Mouse (Mus musculus) lung, embryonic 15.5 days (tissue): ENCODE results near the gene Crtc3. TPM values are rescaled to one million over a fixed set of nuclear protein-coding genes. Genes with fewer than 3 reads are reported as not detected.

Experiments
- ATAC-seq: fragments of 200-750 bp; cut with Nextera tagmentation; 2 replicates; pipeline ENCODE4 v1.8.0; 2017; ENCODE audit warnings: moderate number of reproducible peaks, borderline replicate concordance; ENCODE audit not compliant: low FRiP score, low TSS enrichment; ENCODE audit errors: extremely low read depth
- H3K27ac ChIP-seq: fragments of 300-500 bp; sonication (generic); 2 replicates; pipeline ENCODE4 v1.5.1; 2015; ENCODE audit warnings: moderate library complexity, mild to moderate bottlenecking, inconsistent platforms
- H3K27me3 ChIP-seq: fragments of 300-500 bp; sonication (generic); 2 replicates; pipeline ENCODE4 v1.6.1; 2015; ENCODE audit warnings: inconsistent platforms
- H3K36me3 ChIP-seq: fragments of 300-500 bp; sonication (generic); 2 replicates; pipeline ENCODE4 v1.6.1; 2015; ENCODE audit warnings: inconsistent platforms
- H3K4me1 ChIP-seq: fragments of 300-500 bp; sonication (generic); 2 replicates; pipeline ENCODE4 v1.6.1; 2015; ENCODE audit warnings: inconsistent platforms
- H3K4me2 ChIP-seq: fragments of 300-500 bp; sonication (generic); 2 replicates; pipeline ENCODE4 v1.6.1; 2015; ENCODE audit warnings: inconsistent platforms, mild to moderate bottlenecking, moderate library complexity
- H3K4me3 ChIP-seq: fragments of 300-500 bp; sonication (generic); 2 replicates; pipeline ENCODE4 v1.5.1; 2015; ENCODE audit warnings: mild to moderate bottlenecking, inconsistent platforms
- H3K9ac ChIP-seq: fragments of 300-500 bp; sonication (generic); 2 replicates; pipeline ENCODE4 v1.6.1; 2015; ENCODE audit warnings: inconsistent platforms
- H3K9me3 ChIP-seq: fragments of 300-500 bp; sonication (generic); 2 replicates; pipeline ENCODE4 v1.6.1; 2016; ENCODE audit warnings: inconsistent platforms
- WGBS: fragments of 180-500 bp; shearing (Covaris S2); methylation state at CpG from one replicate; pipeline ENCODE4 v1.1.7; 2015; 5-methylcytosine and 5-hydroxymethylcytosine counted together
- polyA plus RNA-seq: library from polyadenylated mRNA; unstranded; fragments of >200 nt; fragmentation: Nextera tagmentation; extraction: Ambion mirVana; gene quantifications from 2 replicates; pipeline ENCODE4 v1.2.1, GENCODE M21; 2015

Gene Crtc3
- polyA plus RNA-seq, 1 experiment from 2014 or later: 26.1 TPM

GRCm38 (mm10) chr7:80587684-80588083 is 101.0 kb downstream of the Crtc3 start:
- H3K9ac ChIP-seq: 0 out of 2 replicates have a peak overlapping the region, but pooled peaks have one; percentile 13
- H3K4me2 ChIP-seq: peak overlapping the region; percentile 41
- peaks cover 23% of the 10 kb centered on the region for H3K4me1 ChIP-seq
- peak overlapping the region; percentile 93 for H3K27ac ChIP-seq
- WGBS: 21% methylated on average over 10 of the region's 10 CpGs
- peaks cover 30% of the 10 kb centered on the region for H3K36me3 ChIP-seq
- H3K4me3 ChIP-seq: 0 out of 2 replicates have a peak overlapping the region, but pooled peaks have one; percentile 1
- H3K9me3 ChIP-seq: no peaks in the 10 kb centered on the region
- H3K27me3 ChIP-seq: no peaks in the 10 kb centered on the region
- peak; percentile 46; the same call in 1 of the 2 replicates for ATAC-seq

GRCm38 (mm10) chr7:80586681-80587660 is 101.7 kb downstream of the Crtc3 start:
- Histone ChIP-seq H3K4me3 (0 out of 2 replicates have a peak overlapping the region, but pooled peaks have one; percentile 1), H3K27ac (peak overlapping the region; percentile 93), H3K9me3 (no peaks in the 10 kb centered on the region), H3K36me3 (peaks cover 25% of the 10 kb centered on the region), H3K27me3 (no peaks in the 10 kb centered on the region), H3K4me2 (peak overlapping the region; percentile 41), H3K9ac (peak overlapping the region; percentile 13; the same call in 1 of the 2 replicates), H3K4me1 (peaks cover 23% of the 10 kb centered on the region)
- WGBS: 14% methylated on average over 26 of the region's 29 CpGs
- peak; percentile 63; the same call in 1 of the 2 replicates for ATAC-seq

GRCm38 (mm10) chr7:80586161-80586560 is 102.5 kb downstream of the Crtc3 start:
- ATAC-seq: no peak
- peaks cover 23% of the 10 kb centered on the region for H3K4me1 ChIP-seq

GRCm38 (mm10) chr7:80585380-80585779 is 103.3 kb downstream of the Crtc3 start:
- no peak overlapping the region for H3K27ac ChIP-seq
- no peak overlapping the region for H3K4me3 ChIP-seq
- no peak overlapping the region for H3K9ac ChIP-seq
- H3K36me3 ChIP-seq: peaks cover 14% of the 10 kb centered on the region
- H3K9me3 ChIP-seq: no peaks in the 10 kb centered on the region
- ATAC-seq: no peak
- 82% methylated on average over 9 of the region's 9 CpGs for WGBS
- no peak overlapping the region for H3K4me2 ChIP-seq
- H3K4me1 ChIP-seq: peaks cover 26% of the 10 kb centered on the region
- H3K27me3 ChIP-seq: 0 out of 2 replicates have a peak, but pooled peaks cover 5% of the 10 kb centered on the region

More at GRCm38 (mm10) chr7:80586161-80586560, 102.5 kb downstream of the Crtc3 start:
- Histone ChIP-seq H3K27me3 (0 out of 2 replicates have a peak, but pooled peaks cover 5% of the 10 kb centered on the region), H3K4me3 (no peak overlapping the region), H3K36me3 (peaks cover 17% of the 10 kb centered on the region), H3K9me3 (no peaks in the 10 kb centered on the region), H3K27ac (peak overlapping the region; percentile 93), H3K9ac (peak overlapping the region; percentile 5; the same call in 1 of the 2 replicates), H3K4me2 (no peak overlapping the region; the same call in 1 of the 2 replicates)
- 60% methylated on average over 4 of the region's 4 CpGs for WGBS

GRCm38 (mm10) chr7:80583981-80584380 is 104.7 kb downstream of the Crtc3 start:
- Histone ChIP-seq H3K4me1 (peaks cover 28% of the 10 kb centered on the region), H3K9ac (no peak overlapping the region), H3K27me3 (0 out of 2 replicates have a peak, but pooled peaks cover 5% of the 10 kb centered on the region), H3K27ac (peak overlapping the region; percentile 66; the same call in 1 of the 2 replicates), H3K4me2 (no peak overlapping the region), H3K4me3 (no peak overlapping the region), H3K36me3 (no peaks in the 10 kb centered on the region; the same call in none of the 2 replicates), H3K9me3 (no peaks in the 10 kb centered on the region)
- WGBS: 34% methylated on average over 6 of the region's 6 CpGs
- ATAC-seq: no peak

- Histone ChIP-seq H3K4me3 (no peak overlapping the region), H3K9me3 (no peaks in the 10 kb centered on the region), H3K27me3 (0 out of 2 replicates have a peak, but pooled peaks cover 5% of the 10 kb centered on the region), H3K27ac (peak overlapping the region; percentile 66), H3K9ac (no peak overlapping the region), H3K36me3 (no peaks in the 10 kb centered on the region), H3K4me1 (peaks cover 28% of the 10 kb centered on the region), H3K4me2 (0 out of 2 replicates have a peak overlapping the region, but pooled peaks have one; percentile 1)
- 51% methylated on average over 20 of the region's 20 CpGs for WGBS
- ATAC-seq: no peak
These were observed 105.7 kb downstream of the Crtc3 start for GRCm38 (mm10) chr7:80582821-80583451.

GRCm38 (mm10) chr7:80580368-80580767 is 108.3 kb downstream of the Crtc3 start:
- no peak overlapping the region for H3K27ac ChIP-seq
- no peaks in the 10 kb centered on the region for H3K36me3 ChIP-seq
- 18% methylated on average over 6 of the region's 6 CpGs for WGBS
- peaks cover 16% of the 10 kb centered on the region for H3K4me1 ChIP-seq
- no peak overlapping the region for H3K9ac ChIP-seq
- no peak overlapping the region for H3K4me3 ChIP-seq
- H3K9me3 ChIP-seq: no peaks in the 10 kb centered on the region
- no peak for ATAC-seq
- H3K27me3 ChIP-seq: 0 out of 2 replicates have a peak, but pooled peaks cover 5% of the 10 kb centered on the region
- H3K4me2 ChIP-seq: no peak overlapping the region

- H3K27ac ChIP-seq: no peak overlapping the region
- no peaks in the 10 kb centered on the region for H3K36me3 ChIP-seq
- no peak for ATAC-seq
- H3K9me3 ChIP-seq: no peaks in the 10 kb centered on the region
- H3K4me1 ChIP-seq: peaks cover 12% of the 10 kb centered on the region
- 46% methylated on average over 14 of the region's 14 CpGs for WGBS
- H3K4me3 ChIP-seq: no peak overlapping the region
- H3K27me3 ChIP-seq: 0 out of 2 replicates have a peak, but pooled peaks cover 5% of the 10 kb centered on the region
- no peak overlapping the region for H3K4me2 ChIP-seq
- H3K9ac ChIP-seq: no peak overlapping the region
These were observed 111.2 kb downstream of the Crtc3 start for GRCm38 (mm10) chr7:80577417-80577980.

- H3K4me3 ChIP-seq: no peak overlapping the region
- no peak overlapping the region for H3K4me2 ChIP-seq
- no peak overlapping the region for H3K27ac ChIP-seq
- H3K9ac ChIP-seq: no peak overlapping the region
- H3K36me3 ChIP-seq: no peaks in the 10 kb centered on the region
- peaks cover 12% of the 10 kb centered on the region for H3K4me1 ChIP-seq
- 0 out of 2 replicates have a peak, but pooled peaks cover 2% of the 10 kb centered on the region for H3K27me3 ChIP-seq
- WGBS: 66% methylated on average over 3 of the region's 3 CpGs
- ATAC-seq: no peak
- H3K9me3 ChIP-seq: no peaks in the 10 kb centered on the region
These were observed 112.1 kb downstream of the Crtc3 start for GRCm38 (mm10) chr7:80576626-80577025.

GRCm38 (mm10) chr7:80575750-80576149 is 112.9 kb downstream of the Crtc3 start:
- no peaks in the 10 kb centered on the region for H3K9me3 ChIP-seq
- H3K4me2 ChIP-seq: no peak overlapping the region
- peaks cover 12% of the 10 kb centered on the region for H3K4me1 ChIP-seq
- H3K27ac ChIP-seq: no peak overlapping the region
- no peak overlapping the region for H3K9ac ChIP-seq
- no peaks in the 10 kb centered on the region for H3K36me3 ChIP-seq
- no peak for ATAC-seq
- no peak overlapping the region for H3K4me3 ChIP-seq
- WGBS: 43% methylated on average over 9 of the region's 9 CpGs
- H3K27me3 ChIP-seq: no peaks in the 10 kb centered on the region

- H3K36me3 ChIP-seq: no peaks in the 10 kb centered on the region
- peaks cover 7% of the 10 kb centered on the region; the same call in 1 of the 2 replicates for H3K4me1 ChIP-seq
- no peak overlapping the region for H3K9ac ChIP-seq
- no peak overlapping the region for H3K27ac ChIP-seq
- no peak overlapping the region for H3K4me2 ChIP-seq
- no peaks in the 10 kb centered on the region for H3K27me3 ChIP-seq
- no peak overlapping the region for H3K4me3 ChIP-seq
- H3K9me3 ChIP-seq: no peaks in the 10 kb centered on the region
- no peak for ATAC-seq
- 44% methylated on average over 3 of the region's 3 CpGs for WGBS
These were observed 115.6 kb downstream of the Crtc3 start for GRCm38 (mm10) chr7:80573076-80573475.
